Mouse (Mus musculus): ENCODE results near the gene Prpsap1. TPM values are rescaled to one million over a fixed set of nuclear protein-coding genes. Genes with fewer than 3 reads are reported as not detected.

The Prpsap1 gene
- polyA plus RNA-seq, 1 experiment from 2014 or later = 179 TPM

- Histone ChIP-seq H3K36me3 (no peaks in the 10 kb centered on the region), H3K4me1 (peaks cover 44% of the 10 kb centered on the region), H3K4me2 (replicated peaks) (peak within 1 kb of the TSS; percentile 82), H3K27me3 (peaks cover 57% of the 10 kb centered on the region), H3K27ac (peak within 1 kb of the TSS; percentile 40), H3K9ac (peak within 1 kb of the TSS; percentile 59), H3K4me3 (peak within 1 kb of the TSS; percentile 42), H3K9me3 (replicated peaks) (no peaks in the 10 kb centered on the region)
- 26% methylated on average over 11 of the region's 11 CpGs for WGBS
- ATAC-seq (ENCODE audit: low FRiP score) = no peak
Measured at GRCm38 (mm10) chr11:116530187-116531147, 36.5 kb upstream of the Prpsap1 start, which contains the start of gene Sphk1. TSS of gene Sphk1 (plus strand) at chr11:116530925.

DNA sequence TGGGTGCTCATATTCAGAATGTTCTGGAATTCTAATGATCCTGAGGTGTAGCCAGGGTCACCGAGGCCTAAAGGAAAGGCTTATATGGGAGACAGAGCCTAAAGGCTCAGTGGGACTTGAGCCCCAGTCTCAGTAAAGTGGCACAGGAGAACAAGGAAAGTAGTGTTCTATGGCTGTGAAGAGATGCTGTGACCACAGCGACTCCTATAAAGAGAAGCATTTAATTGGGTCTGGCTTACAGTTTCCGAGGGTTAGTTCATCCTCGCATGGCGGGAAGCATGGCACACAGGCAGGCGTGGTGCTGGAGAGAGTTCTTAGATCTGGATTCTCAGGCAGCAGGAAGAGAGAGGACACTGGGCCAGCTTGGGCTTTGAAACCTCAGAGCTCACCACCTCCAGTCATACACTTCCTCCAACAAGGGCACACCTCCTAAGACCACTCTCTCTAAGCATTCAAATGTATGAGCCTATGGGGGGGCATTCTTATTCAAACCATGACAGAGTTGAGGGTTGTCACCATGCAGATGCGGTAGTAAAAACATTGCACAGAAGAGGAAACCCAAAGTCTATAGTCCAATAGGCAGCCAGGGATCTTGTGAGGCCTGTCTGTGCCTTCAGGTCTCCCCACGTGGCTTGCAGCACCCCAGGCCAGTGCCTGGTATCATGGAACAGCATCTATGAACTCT lies 34.8 kb upstream of the Prpsap1 start:
- Histone ChIP-seq H3K4me3 (no peak overlapping the region), H3K4me1 (peaks cover 40% of the 10 kb centered on the region), H3K4me2 (replicated peaks) (no peak overlapping the region), H3K36me3 (no peaks in the 10 kb centered on the region), H3K27me3 (peaks cover 40% of the 10 kb centered on the region), H3K27ac (no peak overlapping the region), H3K9ac (no peak overlapping the region), H3K9me3 (replicated peaks) (no peaks in the 10 kb centered on the region)
- ATAC-seq (ENCODE audit: low FRiP score) = no peak
- WGBS = 82% methylated on average over 8 of the region's 8 CpGs

DNA sequence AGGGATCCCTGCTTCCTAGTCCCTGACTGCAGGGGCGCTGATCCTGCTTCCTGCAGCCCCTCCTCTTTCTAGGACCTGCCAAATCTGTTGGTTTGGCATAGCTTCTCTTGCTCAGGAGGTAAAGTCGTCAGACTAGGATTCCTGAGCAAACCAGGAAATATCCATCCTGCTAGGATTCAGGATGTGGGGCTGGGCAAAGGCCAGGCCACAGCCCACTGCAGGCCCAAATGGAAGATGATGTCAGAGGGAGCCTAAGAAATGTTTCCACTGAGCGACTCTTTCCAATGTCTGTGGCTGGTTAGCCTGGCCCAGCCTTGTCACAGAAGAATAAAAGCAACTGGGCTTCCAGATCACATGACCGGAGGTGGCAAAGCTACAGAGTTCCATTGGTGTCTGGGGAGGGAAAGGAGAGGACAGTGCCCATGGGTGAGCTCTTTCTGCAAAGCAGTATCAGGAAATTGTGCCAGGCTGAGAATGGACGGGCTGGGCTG lies 29.7 kb upstream of the Prpsap1 start:
- no peak for ATAC-seq (ENCODE audit: low FRiP score)
- H3K4me2 ChIP-seq (replicated peaks) = no peak overlapping the region
- H3K9me3 ChIP-seq (replicated peaks) = no peaks in the 10 kb centered on the region
- no peak overlapping the region for H3K4me3 ChIP-seq
- H3K27me3 ChIP-seq = no peaks in the 10 kb centered on the region; the same call in 1 of the 2 replicates
- 47% methylated on average over 5 of the region's 5 CpGs for WGBS
- no peaks in the 10 kb centered on the region for H3K36me3 ChIP-seq
- no peak overlapping the region for H3K9ac ChIP-seq
- H3K27ac ChIP-seq = no peak overlapping the region
- peaks cover 10% of the 10 kb centered on the region for H3K4me1 ChIP-seq

DNA sequence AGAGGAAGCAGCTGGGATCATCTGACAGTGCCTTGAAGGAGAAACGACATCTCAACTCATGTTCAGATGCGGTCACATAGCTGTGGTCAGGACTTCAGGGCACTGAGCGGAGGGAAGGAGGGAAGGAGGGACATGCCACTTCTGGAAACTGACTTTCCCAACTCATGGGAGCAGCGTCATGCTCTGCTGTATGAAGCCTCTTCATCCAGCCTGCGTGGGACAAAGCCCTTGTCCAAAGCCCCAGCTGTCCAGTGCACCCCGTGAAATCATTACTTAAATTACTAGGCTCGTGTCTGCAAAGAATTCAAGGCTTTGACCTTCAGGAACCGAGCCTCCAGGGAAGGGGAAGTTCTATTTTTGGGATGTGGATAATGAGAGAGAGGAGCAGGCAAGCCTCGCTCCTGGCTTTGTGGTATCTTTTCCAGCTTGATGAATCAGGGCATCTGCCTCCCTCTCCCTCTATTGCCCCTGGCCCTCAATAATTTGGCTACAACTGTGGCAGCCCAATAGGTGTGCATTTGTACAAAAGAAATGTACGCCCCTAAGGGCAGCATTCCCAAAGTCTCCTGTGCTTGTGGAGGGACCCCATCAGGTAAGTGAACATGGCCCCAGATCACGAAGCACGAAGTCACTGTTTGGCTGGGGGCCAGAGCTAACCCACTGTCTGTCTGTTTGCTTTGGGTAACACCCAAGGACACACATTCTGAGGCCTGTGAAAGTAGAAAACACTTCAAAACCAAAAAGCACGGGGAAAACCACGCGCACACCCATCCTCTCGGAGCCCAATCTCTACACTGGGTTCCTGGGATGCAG lies 29.1 kb upstream of the Prpsap1 start:
- H3K9me3 ChIP-seq (replicated peaks) = no peaks in the 10 kb centered on the region
- H3K36me3 ChIP-seq = no peaks in the 10 kb centered on the region
- no peak overlapping the region for H3K4me2 ChIP-seq (replicated peaks)
- no peak overlapping the region for H3K4me3 ChIP-seq
- 63% methylated on average over 16 of the region's 16 CpGs for WGBS
- no peak for ATAC-seq (ENCODE audit: low FRiP score)
- H3K4me1 ChIP-seq = peaks cover 12% of the 10 kb centered on the region
- H3K27me3 ChIP-seq = no peaks in the 10 kb centered on the region; the same call in 1 of the 2 replicates
- H3K9ac ChIP-seq = no peak overlapping the region
- no peak overlapping the region for H3K27ac ChIP-seq

GRCm38 (mm10) chr11:116522046-116522445 lies 28.0 kb upstream of the Prpsap1 start:
- 88% methylated on average over 3 of the region's 3 CpGs for WGBS
- H3K4me1 ChIP-seq = peaks cover 12% of the 10 kb centered on the region
- no peak for ATAC-seq (ENCODE audit: low FRiP score)

GRCm38 (mm10) chr11:116521143-116521542 lies 27.1 kb upstream of the Prpsap1 start:
- Histone ChIP-seq H3K36me3 (no peaks in the 10 kb centered on the region), H3K27me3 (no peaks in the 10 kb centered on the region; the same call in 1 of the 2 replicates), H3K27ac (no peak overlapping the region), H3K4me3 (no peak overlapping the region), H3K4me1 (peaks cover 12% of the 10 kb centered on the region), H3K9me3 (replicated peaks) (no peaks in the 10 kb centered on the region), H3K4me2 (replicated peaks) (no peak overlapping the region), H3K9ac (no peak overlapping the region)
- 67% methylated on average over 3 of the region's 3 CpGs for WGBS
- ATAC-seq (ENCODE audit: low FRiP score) = no peak

More at GRCm38 (mm10) chr11:116522046-116522445, 28.0 kb upstream of the Prpsap1 start:
- no peaks in the 10 kb centered on the region; the same call in 1 of the 2 replicates for H3K27me3 ChIP-seq
- no peaks in the 10 kb centered on the region for H3K36me3 ChIP-seq
- H3K9ac ChIP-seq = no peak overlapping the region
- H3K9me3 ChIP-seq (replicated peaks) = no peaks in the 10 kb centered on the region
- no peak overlapping the region for H3K27ac ChIP-seq
- no peak overlapping the region for H3K4me3 ChIP-seq
- no peak overlapping the region for H3K4me2 ChIP-seq (replicated peaks)

- Histone ChIP-seq H3K4me1 (peaks cover 18% of the 10 kb centered on the region), H3K4me3 (no peak overlapping the region), H3K36me3 (no peaks in the 10 kb centered on the region), H3K9me3 (replicated peaks) (no peaks in the 10 kb centered on the region), H3K9ac (no peak overlapping the region), H3K27ac (no peak overlapping the region), H3K4me2 (replicated peaks) (no peak overlapping the region), H3K27me3 (peaks cover 11% of the 10 kb centered on the region)
- no peak for ATAC-seq (ENCODE audit: low FRiP score)
- 73% methylated on average over 8 of the region's 8 CpGs for WGBS
Measured at GRCm38 (mm10) chr11:116518482-116518881, 24.5 kb upstream of the Prpsap1 start.

- H3K9ac ChIP-seq = no peak overlapping the region
- WGBS = 16% methylated on average over 24 of the region's 24 CpGs
- peaks cover 11% of the 10 kb centered on the region for H3K27me3 ChIP-seq
- peak overlapping the region; percentile 42 for H3K4me2 ChIP-seq (replicated peaks)
- no peak overlapping the region for H3K27ac ChIP-seq
- H3K36me3 ChIP-seq = no peaks in the 10 kb centered on the region
- peaks cover 10% of the 10 kb centered on the region for H3K4me1 ChIP-seq
- no peak for ATAC-seq (ENCODE audit: low FRiP score)
- H3K9me3 ChIP-seq (replicated peaks) = 0 out of 2 replicates have a peak, but pooled peaks cover 7% of the 10 kb centered on the region
- no peak overlapping the region for H3K4me3 ChIP-seq
Measured at GRCm38 (mm10) chr11:116515330-116516020, 21.5 kb upstream of the Prpsap1 start.

- Histone ChIP-seq H3K4me3 (no peak overlapping the region), H3K27me3 (peaks cover 11% of the 10 kb centered on the region), H3K9me3 (replicated peaks) (0 out of 2 replicates have a peak, but pooled peaks cover 7% of the 10 kb centered on the region), H3K9ac (no peak overlapping the region), H3K4me1 (peaks cover 10% of the 10 kb centered on the region), H3K4me2 (replicated peaks) (no peak overlapping the region), H3K27ac (no peak overlapping the region), H3K36me3 (no peaks in the 10 kb centered on the region)
- 90% methylated on average over 4 of the region's 4 CpGs for WGBS
- ATAC-seq (ENCODE audit: low FRiP score) = no peak
Measured at GRCm38 (mm10) chr11:116513531-116514038, 19.6 kb upstream of the Prpsap1 start.

- peaks cover 11% of the 10 kb centered on the region for H3K27me3 ChIP-seq
- WGBS = 86% methylated on average over 6 of the region's 6 CpGs
- H3K9ac ChIP-seq = no peak overlapping the region
- no peak for ATAC-seq (ENCODE audit: low FRiP score)
- no peaks in the 10 kb centered on the region for H3K36me3 ChIP-seq
- H3K9me3 ChIP-seq (replicated peaks) = 0 out of 2 replicates have a peak, but pooled peaks cover 7% of the 10 kb centered on the region
- no peak overlapping the region for H3K4me3 ChIP-seq
- no peak overlapping the region for H3K4me2 ChIP-seq (replicated peaks)
- H3K4me1 ChIP-seq = peaks cover 8% of the 10 kb centered on the region
- no peak overlapping the region for H3K27ac ChIP-seq
Measured at GRCm38 (mm10) chr11:116512987-116513386, 19.0 kb upstream of the Prpsap1 start.

GRCm38 (mm10) chr11:116512154-116512553 lies 18.2 kb upstream of the Prpsap1 start:
- H3K4me2 ChIP-seq (replicated peaks) = no peak overlapping the region
- no peak overlapping the region for H3K9ac ChIP-seq
- ATAC-seq (ENCODE audit: low FRiP score) = no peak
- 95% methylated on average over 7 of the region's 7 CpGs for WGBS
- 0 out of 2 replicates have a peak, but pooled peaks cover 7% of the 10 kb centered on the region for H3K9me3 ChIP-seq (replicated peaks)
- peaks cover 8% of the 10 kb centered on the region for H3K4me1 ChIP-seq
- H3K4me3 ChIP-seq = no peak overlapping the region
- no peak overlapping the region for H3K27ac ChIP-seq
- no peaks in the 10 kb centered on the region for H3K36me3 ChIP-seq
- peaks cover 11% of the 10 kb centered on the region for H3K27me3 ChIP-seq

Data from hindbrain, embryonic 12.5 days (tissue).